Mouse (Mus musculus) layer of hippocampus, postnatal 10 days (tissue): Measurements from ENCODE around the gene Olfr156. TPM values are rescaled to one million over a fixed set of nuclear protein-coding genes. Genes with fewer than 3 reads are reported as not detected.
"Not testable (repeated sequence)": the region's sequence is repeated elsewhere in the genome, so short reads cannot be mapped to it uniquely, and the experiment has no call there.

Experiments
- DNase-seq, 2 experiments: peaks; one replicate each; pipeline ENCODE4 v3.0.0; 2021; ENCODE audit warnings: low spot score in 2 of 2
- long read RNA-seq: library from polyadenylated mRNA; stranded (forward); transcript quantifications from one replicate; pipeline ENCODE4 v2.0.0, GENCODE M21; 2023
- total RNA-seq, 2 experiments: library from RNA; stranded (reverse); gene quantifications; 2 replicates each; pipeline ENCODE4 v1.2.3; 2021

Gene Olfr156
- total RNA-seq = not detected
- long read RNA-seq = 0 reads

GRCm38 (mm10) chr4:43823845-43824337 lies at the start of gene Olfr156:
Gene Olfr156, minus strand, starts transcription at chr4:43823895.
- peak; percentile 19 to 38 for DNase-seq

- DNase-seq = no peak
These were observed 46.1 kb upstream of the Olfr156 start for GRCm38 (mm10) chr4:43869821-43870220.

- no peak for DNase-seq
These were observed 39.6 kb upstream of the Olfr156 start for GRCm38 (mm10) chr4:43863298-43863697.

- DNase-seq = peak; percentile 80 to 82
These were observed 37.2 kb upstream of the Olfr156 start for GRCm38 (mm10) chr4:43860744-43861519.

GRCm38 (mm10) chr4:43859886-43860285 lies 36.2 kb upstream of the Olfr156 start:
- no peak for DNase-seq

GRCm38 (mm10) chr4:43854101-43854500 lies 30.4 kb upstream of the Olfr156 start:
- DNase-seq = no peak

- DNase-seq = no peak
These were observed 27.6 kb upstream of the Olfr156 start, which contains the start of gene Olfr155 for GRCm38 (mm10) chr4:43851265-43851664. Gene Olfr155, plus strand, starts transcription at chr4:43851565.

GRCm38 (mm10) chr4:43840101-43840500 lies 16.4 kb upstream of the Olfr156 start, which contains the start of gene Olfr157:
Gene Olfr157, minus strand, starts transcription at chr4:43840201.
- DNase-seq = no peak

- no peak for DNase-seq
These were observed 14.6 kb upstream of the Olfr156 start for GRCm38 (mm10) chr4:43838326-43838725.

GRCm38 (mm10) chr4:43834749-43835148 lies 11.1 kb upstream of the Olfr156 start:
- no peak for DNase-seq

- DNase-seq = no peak
These were observed 10.1 kb upstream of the Olfr156 start for GRCm38 (mm10) chr4:43833752-43834151.

- DNase-seq = no peak
These were observed 8.3 kb upstream of the Olfr156 start for GRCm38 (mm10) chr4:43832031-43832430.

GRCm38 (mm10) chr4:43828806-43829205 lies 5.1 kb upstream of the Olfr156 start:
- no peak for DNase-seq

GRCm38 (mm10) chr4:43822896-43823550 lies 672 bp downstream of the Olfr156 start:
- DNase-seq = no peak

- DNase-seq = no peak
These were observed 24.8 kb downstream of the Olfr156 start for GRCm38 (mm10) chr4:43798936-43799335.

GRCm38 (mm10) chr4:43795844-43796243 lies 27.9 kb downstream of the Olfr156 start:
- not testable (repeated sequence) for DNase-seq

GRCm38 (mm10) chr4:43795296-43795695 lies 28.4 kb downstream of the Olfr156 start:
- DNase-seq = no peak

- no peak for DNase-seq
These were observed 51.4 kb downstream of the Olfr156 start for GRCm38 (mm10) chr4:43772304-43772703.

- DNase-seq = no peak
These were observed 52.1 kb downstream of the Olfr156 start for GRCm38 (mm10) chr4:43771626-43772025.

GRCm38 (mm10) chr4:43770909-43771308 lies 52.8 kb downstream of the Olfr156 start, which contains the start of gene Olfr159:
Gene Olfr159, minus strand, starts transcription at chr4:43771009.
- DNase-seq = no peak
